Mouse (Mus musculus): ENCODE results near the gene Nfkbid. TPM values are rescaled to one million over a fixed set of nuclear protein-coding genes. Genes with fewer than 3 reads are reported as not detected.
A peak's percentile ranks its signal among the peaks of the same experiment; 100 is the strongest.

Gene Nfkbid
- polyA plus RNA-seq (2016; fragmentation: Nextera tagmentation; extraction: Ambion mirVana) = 1.5 and 1.7 TPM in 2 replicates

GRCm38 (mm10) chr7:30421175-30421889 is at the start of gene Nfkbid:
Gene Nfkbid, plus strand, starts transcription at chr7:30421732.
- WGBS = 12% methylated on average over 31 of the region's 31 CpGs
- H3K36me3 ChIP-seq = peaks cover 16% of the 10 kb centered on the region
- DNase-seq (ENCODE audit: low spot score) = peak; percentile 43
- no peaks in the 10 kb centered on the region for H3K9me3 ChIP-seq
- H3K27ac ChIP-seq = peak within 1 kb of the TSS; percentile 80
- H3K4me3 ChIP-seq = peak within 1 kb of the TSS; percentile 66
- peaks cover 24% of the 10 kb centered on the region for H3K4me1 ChIP-seq (replicated peaks)
- peaks cover 41% of the 10 kb centered on the region for H3K27me3 ChIP-seq (ENCODE audit: insufficient read depth, poor library complexity, severe bottlenecking)

- DNase-seq (ENCODE audit: low spot score) = peak; percentile 93
- no peaks in the 10 kb centered on the region for H3K9me3 ChIP-seq
- WGBS = under 1% methylated on average over 21 of the region's 21 CpGs
- H3K27ac ChIP-seq = peak overlapping the region; percentile 81
- peaks cover 7% of the 10 kb centered on the region for H3K4me1 ChIP-seq (replicated peaks)
- H3K27me3 ChIP-seq (ENCODE audit: insufficient read depth, poor library complexity, severe bottlenecking) = no peaks in the 10 kb centered on the region
- no peaks in the 10 kb centered on the region for H3K36me3 ChIP-seq
- peak overlapping the region; percentile 52 for H3K4me3 ChIP-seq
Measured at GRCm38 (mm10) chr7:30373501-30373962, 48.0 kb upstream of the Nfkbid start.

- Histone ChIP-seq H3K4me3 (no peak overlapping the region), H3K9me3 (0 out of 2 replicates have a peak, but pooled peaks cover 3% of the 10 kb centered on the region), H3K36me3 (no peaks in the 10 kb centered on the region), H3K27ac (no peak overlapping the region), H3K4me1 (replicated peaks) (no peaks in the 10 kb centered on the region), H3K27me3 (ENCODE audit: insufficient read depth, poor library complexity, severe bottlenecking) (no peaks in the 10 kb centered on the region)
- 66% methylated on average over 5 of the region's 5 CpGs for WGBS
- DNase-seq (ENCODE audit: low spot score) = no peak
Measured at GRCm38 (mm10) chr7:30380061-30380460, 41.5 kb upstream of the Nfkbid start.

- no peak for DNase-seq (ENCODE audit: low spot score)
- Histone ChIP-seq H3K27ac (no peak overlapping the region), H3K27me3 (ENCODE audit: insufficient read depth, poor library complexity, severe bottlenecking) (no peaks in the 10 kb centered on the region), H3K9me3 (0 out of 2 replicates have a peak, but pooled peaks cover 3% of the 10 kb centered on the region), H3K4me3 (no peak overlapping the region), H3K36me3 (no peaks in the 10 kb centered on the region), H3K4me1 (replicated peaks) (no peaks in the 10 kb centered on the region)
- WGBS = 81% methylated on average over 9 of the region's 9 CpGs
Measured at GRCm38 (mm10) chr7:30384106-30384505, 37.4 kb upstream of the Nfkbid start.

- no peak overlapping the region for H3K4me3 ChIP-seq
- H3K36me3 ChIP-seq = no peaks in the 10 kb centered on the region
- no peak for DNase-seq (ENCODE audit: low spot score)
- H3K4me1 ChIP-seq (replicated peaks) = no peaks in the 10 kb centered on the region
- 78% methylated on average over 4 of the region's 4 CpGs for WGBS
- no peaks in the 10 kb centered on the region for H3K27me3 ChIP-seq (ENCODE audit: insufficient read depth, poor library complexity, severe bottlenecking)
- H3K27ac ChIP-seq = no peak overlapping the region
- no peaks in the 10 kb centered on the region for H3K9me3 ChIP-seq
Measured at GRCm38 (mm10) chr7:30392746-30393520, 28.6 kb upstream of the Nfkbid start.

- Histone ChIP-seq H3K9me3 (no peaks in the 10 kb centered on the region), H3K4me1 (replicated peaks) (no peaks in the 10 kb centered on the region), H3K36me3 (no peaks in the 10 kb centered on the region), H3K4me3 (no peak overlapping the region), H3K27me3 (ENCODE audit: insufficient read depth, poor library complexity, severe bottlenecking) (no peaks in the 10 kb centered on the region), H3K27ac (0 out of 2 replicates have a peak overlapping the region, but pooled peaks have one; percentile 16)
- DNase-seq (ENCODE audit: low spot score) = no peak
- WGBS = 86% methylated on average over 4 of the region's 4 CpGs
Measured at GRCm38 (mm10) chr7:30393631-30394030, 27.9 kb upstream of the Nfkbid start.

GRCm38 (mm10) chr7:30394379-30394778 is 27.2 kb upstream of the Nfkbid start:
- no peak overlapping the region for H3K4me3 ChIP-seq
- H3K4me1 ChIP-seq (replicated peaks) = peaks cover 4% of the 10 kb centered on the region
- H3K27ac ChIP-seq = 0 out of 2 replicates have a peak overlapping the region, but pooled peaks have one; percentile 16
- no peaks in the 10 kb centered on the region for H3K27me3 ChIP-seq (ENCODE audit: insufficient read depth, poor library complexity, severe bottlenecking)
- no peaks in the 10 kb centered on the region for H3K36me3 ChIP-seq
- DNase-seq (ENCODE audit: low spot score) = peak; percentile 8
- H3K9me3 ChIP-seq = no peaks in the 10 kb centered on the region
- 65% methylated on average over 11 of the region's 11 CpGs for WGBS

- 42% methylated on average over 2 of the region's 2 CpGs for WGBS
- DNase-seq (ENCODE audit: low spot score) = no peak
- no peaks in the 10 kb centered on the region for H3K27me3 ChIP-seq (ENCODE audit: insufficient read depth, poor library complexity, severe bottlenecking)
- H3K9me3 ChIP-seq = no peaks in the 10 kb centered on the region
- H3K27ac ChIP-seq = no peak overlapping the region
- H3K4me3 ChIP-seq = no peak overlapping the region
- no peaks in the 10 kb centered on the region for H3K36me3 ChIP-seq
- peaks cover 9% of the 10 kb centered on the region for H3K4me1 ChIP-seq (replicated peaks)
Measured at GRCm38 (mm10) chr7:30394871-30395270, 26.7 kb upstream of the Nfkbid start.

- no peaks in the 10 kb centered on the region for H3K9me3 ChIP-seq
- DNase-seq (ENCODE audit: low spot score) = no peak
- 48% methylated on average over 7 of the region's 7 CpGs for WGBS
- peaks cover 13% of the 10 kb centered on the region for H3K4me1 ChIP-seq (replicated peaks)
- H3K27me3 ChIP-seq (ENCODE audit: insufficient read depth, poor library complexity, severe bottlenecking) = no peaks in the 10 kb centered on the region
- H3K27ac ChIP-seq = peak overlapping the region; percentile 45; the same call in 1 of the 2 replicates
- no peaks in the 10 kb centered on the region for H3K36me3 ChIP-seq
- no peak overlapping the region for H3K4me3 ChIP-seq
Measured at GRCm38 (mm10) chr7:30399671-30400070, 21.9 kb upstream of the Nfkbid start.

- Histone ChIP-seq H3K27me3 (ENCODE audit: insufficient read depth, poor library complexity, severe bottlenecking) (no peaks in the 10 kb centered on the region), H3K36me3 (no peaks in the 10 kb centered on the region), H3K9me3 (no peaks in the 10 kb centered on the region), H3K4me3 (no peak overlapping the region), H3K4me1 (replicated peaks) (peaks cover 13% of the 10 kb centered on the region), H3K27ac (no peak overlapping the region)
- DNase-seq (ENCODE audit: low spot score) = no peak
- 72% methylated on average over 4 of the region's 4 CpGs for WGBS
Measured at GRCm38 (mm10) chr7:30402343-30402742, 19.2 kb upstream of the Nfkbid start.

- Histone ChIP-seq H3K4me3 (no peak overlapping the region), H3K27me3 (ENCODE audit: insufficient read depth, poor library complexity, severe bottlenecking) (0 out of 2 replicates have a peak, but pooled peaks cover 8% of the 10 kb centered on the region), H3K9me3 (no peaks in the 10 kb centered on the region), H3K4me1 (replicated peaks) (no peaks in the 10 kb centered on the region), H3K36me3 (no peaks in the 10 kb centered on the region), H3K27ac (no peak overlapping the region)
- 90% methylated on average over 3 of the region's 3 CpGs for WGBS
- DNase-seq (ENCODE audit: low spot score) = no peak
Measured at GRCm38 (mm10) chr7:30408639-30409038, 12.9 kb upstream of the Nfkbid start.

GRCm38 (mm10) chr7:30409789-30410188 is 11.7 kb upstream of the Nfkbid start:
- H3K27ac ChIP-seq = no peak overlapping the region
- no peaks in the 10 kb centered on the region for H3K36me3 ChIP-seq
- no peak for DNase-seq (ENCODE audit: low spot score)
- H3K9me3 ChIP-seq = no peaks in the 10 kb centered on the region
- WGBS = 79% methylated on average over 2 of the region's 2 CpGs
- no peak overlapping the region for H3K4me3 ChIP-seq
- no peaks in the 10 kb centered on the region for H3K4me1 ChIP-seq (replicated peaks)
- 0 out of 2 replicates have a peak, but pooled peaks cover 8% of the 10 kb centered on the region for H3K27me3 ChIP-seq (ENCODE audit: insufficient read depth, poor library complexity, severe bottlenecking)

GRCm38 (mm10) chr7:30411023-30411422 is 10.5 kb upstream of the Nfkbid start:
- 0 out of 2 replicates have a peak, but pooled peaks cover 8% of the 10 kb centered on the region for H3K27me3 ChIP-seq (ENCODE audit: insufficient read depth, poor library complexity, severe bottlenecking)
- no peaks in the 10 kb centered on the region for H3K4me1 ChIP-seq (replicated peaks)
- H3K36me3 ChIP-seq = no peaks in the 10 kb centered on the region
- H3K27ac ChIP-seq = no peak overlapping the region
- H3K9me3 ChIP-seq = no peaks in the 10 kb centered on the region
- no peak for DNase-seq (ENCODE audit: low spot score)
- H3K4me3 ChIP-seq = no peak overlapping the region
- WGBS = 74% methylated on average over 3 of the region's 3 CpGs

All from hindbrain, embryonic 10.5 days (tissue).